Mouse (Mus musculus): ENCODE measurements around the gene Svep1. TPM values are rescaled to one million over a fixed set of nuclear protein-coding genes. Genes with fewer than 3 reads are reported as not detected.

Svep1 gene
- polyA plus RNA-seq, 1 experiment: 0.74 TPM

DNA sequence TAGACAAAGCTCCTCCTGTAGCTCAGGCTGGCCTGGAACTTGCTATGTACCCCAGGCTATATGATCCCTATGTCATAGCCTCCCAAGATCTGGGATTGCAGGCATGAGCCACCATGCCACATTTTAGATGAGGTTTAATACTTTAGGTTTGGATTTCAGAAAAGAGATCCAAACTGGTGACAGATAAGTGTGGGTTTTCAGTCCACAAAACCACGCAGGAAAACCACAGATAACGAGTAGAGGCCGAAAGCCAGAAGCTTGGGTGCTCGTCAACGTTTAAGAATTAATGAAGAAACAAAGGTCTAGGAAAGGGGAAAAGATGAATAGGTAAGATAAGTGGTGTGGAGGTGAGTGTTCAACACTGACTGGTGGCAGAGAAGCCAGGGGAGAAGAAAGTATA lies 79.6 kb downstream of the Svep1 start:
- no peaks in the 10 kb centered on the region for H3K36me3 ChIP-seq (ENCODE audit: control insufficient read depth, insufficient read depth, low read length)
- H3K4me3 ChIP-seq (ENCODE audit: control insufficient read depth, low read depth, low read length): no peak overlapping the region
- H3K4me1 ChIP-seq (ENCODE audit: control insufficient read depth, insufficient read depth, low read length): no peaks in the 10 kb centered on the region
- no peak overlapping the region for H3K27ac ChIP-seq (ENCODE audit: control insufficient read depth, insufficient read depth, low read depth, low read length)
- no peaks in the 10 kb centered on the region for H3K27me3 ChIP-seq (ENCODE audit: control insufficient read depth, insufficient read depth, low read length)
- no peak for TF ChIP-seq CTCF (IDR thresholded peaks at IDR 0.05; ENCODE audit: control insufficient read depth, insufficient read depth, insufficient replicate concordance, low read depth, low read length)
- TF ChIP-seq POLR2A (IDR thresholded peaks at IDR 0.05; ENCODE audit: control insufficient read depth, low read depth, low read length): no peak

DNA sequence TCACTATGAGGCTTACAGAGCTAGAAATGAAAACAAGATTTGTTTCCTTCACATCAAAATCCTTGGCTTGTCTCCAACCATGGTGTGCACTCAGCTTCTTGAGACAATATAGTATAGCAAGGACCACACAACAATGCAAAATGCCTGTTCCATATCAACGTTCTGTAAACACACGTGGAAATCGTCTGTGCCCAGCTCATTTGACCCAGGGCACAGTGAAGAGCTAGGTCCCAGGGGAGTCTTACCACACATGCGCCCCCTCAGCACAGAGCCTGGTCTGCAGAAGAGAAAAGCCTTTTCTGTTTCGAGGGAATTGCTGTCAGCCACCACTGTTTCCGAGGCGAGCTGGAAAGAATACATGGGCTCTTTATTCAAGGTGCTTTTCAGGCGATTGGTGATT lies 91.2 kb downstream of the Svep1 start:
- H3K4me1 ChIP-seq (ENCODE audit: control insufficient read depth, insufficient read depth, low read length): no peaks in the 10 kb centered on the region

DNA sequence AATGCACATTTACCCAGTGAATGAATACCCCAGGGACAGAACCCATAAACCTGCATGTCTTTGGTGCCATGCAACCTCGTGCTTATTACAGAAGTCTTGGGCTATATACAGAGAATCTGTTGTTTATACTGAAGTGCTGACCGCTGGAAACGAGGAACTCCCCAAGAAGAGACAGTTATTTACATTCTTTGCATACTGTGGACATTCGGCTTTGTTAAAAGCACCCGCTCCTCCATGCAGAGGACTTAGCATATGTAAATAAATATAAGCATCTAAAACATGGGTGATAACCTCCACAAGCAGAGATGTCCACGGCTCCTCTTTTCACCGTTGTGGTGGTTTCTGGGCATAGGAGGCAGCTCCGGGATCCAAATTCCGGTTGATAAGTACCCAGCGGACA lies 95.7 kb downstream of the Svep1 start:
- H3K4me3 ChIP-seq (ENCODE audit: control insufficient read depth, low read depth, low read length): no peak overlapping the region
- H3K4me1 ChIP-seq (ENCODE audit: control insufficient read depth, insufficient read depth, low read length): no peaks in the 10 kb centered on the region
- no peaks in the 10 kb centered on the region for H3K36me3 ChIP-seq (ENCODE audit: control insufficient read depth, insufficient read depth, low read length)
- no peaks in the 10 kb centered on the region for H3K27me3 ChIP-seq (ENCODE audit: control insufficient read depth, insufficient read depth, low read length)
- H3K27ac ChIP-seq (ENCODE audit: control insufficient read depth, insufficient read depth, low read depth, low read length): no peak overlapping the region
- TF ChIP-seq CTCF (IDR thresholded peaks at IDR 0.05; ENCODE audit: control insufficient read depth, insufficient read depth, insufficient replicate concordance, low read depth, low read length): no peak
- TF ChIP-seq POLR2A (IDR thresholded peaks at IDR 0.05; ENCODE audit: control insufficient read depth, low read depth, low read length): no peak

More for the DNA sequence above, 91.2 kb downstream of the Svep1 start:
- TF ChIP-seq CTCF (IDR thresholded peaks at IDR 0.05; ENCODE audit: control insufficient read depth, insufficient read depth, insufficient replicate concordance, low read depth, low read length) (no peak), POLR2A (IDR thresholded peaks at IDR 0.05; ENCODE audit: control insufficient read depth, low read depth, low read length) (no peak)
- H3K4me3 ChIP-seq (ENCODE audit: control insufficient read depth, low read depth, low read length): no peak overlapping the region
- no peaks in the 10 kb centered on the region for H3K27me3 ChIP-seq (ENCODE audit: control insufficient read depth, insufficient read depth, low read length)
- H3K27ac ChIP-seq (ENCODE audit: control insufficient read depth, insufficient read depth, low read depth, low read length): no peak overlapping the region
- H3K36me3 ChIP-seq (ENCODE audit: control insufficient read depth, insufficient read depth, low read length): no peaks in the 10 kb centered on the region

- Histone ChIP-seq H3K4me3 (ENCODE audit: control insufficient read depth, low read depth, low read length) (no peak overlapping the region), H3K36me3 (ENCODE audit: control insufficient read depth, insufficient read depth, low read length) (no peaks in the 10 kb centered on the region), H3K27me3 (ENCODE audit: control insufficient read depth, insufficient read depth, low read length) (no peaks in the 10 kb centered on the region), H3K27ac (ENCODE audit: control insufficient read depth, insufficient read depth, low read depth, low read length) (no peak overlapping the region), H3K4me1 (ENCODE audit: control insufficient read depth, insufficient read depth, low read length) (no peaks in the 10 kb centered on the region)
- TF ChIP-seq POLR2A (IDR thresholded peaks at IDR 0.05; ENCODE audit: control insufficient read depth, low read depth, low read length) (no peak), CTCF (IDR thresholded peaks at IDR 0.05; ENCODE audit: control insufficient read depth, insufficient read depth, insufficient replicate concordance, low read depth, low read length) (no peak)
These were observed 96.9 kb downstream of the Svep1 start for GRCm38 (mm10) chr4:58109793-58110192.

DNA sequence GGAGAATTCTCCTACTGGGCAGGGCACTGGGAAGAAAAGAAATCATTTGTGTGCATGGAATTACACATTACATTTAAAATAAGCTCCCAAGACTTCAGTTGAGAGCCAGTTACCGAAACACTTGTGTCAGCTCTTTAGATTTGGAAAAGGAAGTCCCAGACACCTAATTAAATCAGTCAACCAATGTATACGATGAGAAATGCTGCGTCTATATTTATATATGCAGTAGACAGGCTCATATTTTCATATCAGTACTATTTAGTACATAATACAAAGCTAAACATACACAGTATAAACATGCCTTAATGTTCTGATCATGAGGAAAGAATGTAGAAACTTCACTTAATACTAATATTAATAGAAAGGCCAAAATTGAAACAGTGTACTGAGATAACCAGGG lies 98.3 kb downstream of the Svep1 start:
- no peak for TF ChIP-seq POLR2A (IDR thresholded peaks at IDR 0.05; ENCODE audit: control insufficient read depth, low read depth, low read length)
- TF ChIP-seq CTCF (IDR thresholded peaks at IDR 0.05; ENCODE audit: control insufficient read depth, insufficient read depth, insufficient replicate concordance, low read depth, low read length): no peak
- Histone ChIP-seq H3K27me3 (ENCODE audit: control insufficient read depth, insufficient read depth, low read length) (no peaks in the 10 kb centered on the region), H3K4me1 (ENCODE audit: control insufficient read depth, insufficient read depth, low read length) (no peaks in the 10 kb centered on the region), H3K27ac (ENCODE audit: control insufficient read depth, insufficient read depth, low read depth, low read length) (no peak overlapping the region), H3K4me3 (ENCODE audit: control insufficient read depth, low read depth, low read length) (no peak overlapping the region), H3K36me3 (ENCODE audit: control insufficient read depth, insufficient read depth, low read length) (no peaks in the 10 kb centered on the region)

GRCm38 (mm10) chr4:58097732-58098131 lies 108.9 kb downstream of the Svep1 start:
- H3K27ac ChIP-seq (ENCODE audit: control insufficient read depth, insufficient read depth, low read depth, low read length): no peak overlapping the region
- no peaks in the 10 kb centered on the region for H3K4me1 ChIP-seq (ENCODE audit: control insufficient read depth, insufficient read depth, low read length)
- no peak overlapping the region for H3K4me3 ChIP-seq (ENCODE audit: control insufficient read depth, low read depth, low read length)
- H3K36me3 ChIP-seq (ENCODE audit: control insufficient read depth, insufficient read depth, low read length): no peaks in the 10 kb centered on the region
- no peaks in the 10 kb centered on the region for H3K27me3 ChIP-seq (ENCODE audit: control insufficient read depth, insufficient read depth, low read length)
- TF ChIP-seq CTCF (IDR thresholded peaks at IDR 0.05; ENCODE audit: control insufficient read depth, insufficient read depth, insufficient replicate concordance, low read depth, low read length) (no peak), POLR2A (IDR thresholded peaks at IDR 0.05; ENCODE audit: control insufficient read depth, low read depth, low read length) (no peak)

DNA sequence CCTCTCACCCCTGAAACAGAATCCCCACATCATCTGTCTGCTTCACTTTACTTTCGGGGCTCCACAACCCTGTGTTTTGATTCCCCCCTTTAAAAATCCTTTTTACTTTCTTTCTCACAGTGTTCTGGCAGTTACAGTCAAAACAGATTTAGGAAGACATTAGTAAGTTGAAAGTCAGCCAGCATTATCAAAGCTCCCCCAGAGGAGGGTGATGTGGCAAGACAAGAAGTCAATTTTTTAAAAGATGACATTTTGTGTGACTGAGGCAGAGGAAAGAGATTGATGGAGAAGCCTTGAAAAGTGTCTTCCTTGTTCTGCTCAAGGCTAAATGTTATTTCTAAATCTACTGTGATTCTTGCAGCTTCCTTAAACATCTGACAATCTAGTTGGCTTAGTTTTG lies 119.9 kb downstream of the Svep1 start:
- Histone ChIP-seq H3K36me3 (ENCODE audit: control insufficient read depth, insufficient read depth, low read length) (no peaks in the 10 kb centered on the region), H3K4me1 (ENCODE audit: control insufficient read depth, insufficient read depth, low read length) (no peaks in the 10 kb centered on the region), H3K27me3 (ENCODE audit: control insufficient read depth, insufficient read depth, low read length) (no peaks in the 10 kb centered on the region), H3K27ac (ENCODE audit: control insufficient read depth, insufficient read depth, low read depth, low read length) (no peak overlapping the region), H3K4me3 (ENCODE audit: control insufficient read depth, low read depth, low read length) (no peak overlapping the region)
- TF ChIP-seq CTCF (IDR thresholded peaks at IDR 0.05; ENCODE audit: control insufficient read depth, insufficient read depth, insufficient replicate concordance, low read depth, low read length) (no peak), POLR2A (IDR thresholded peaks at IDR 0.05; ENCODE audit: control insufficient read depth, low read depth, low read length) (no peak)

- no peak for TF ChIP-seq POLR2A (IDR thresholded peaks at IDR 0.05; ENCODE audit: control insufficient read depth, low read depth, low read length)
- no peak for TF ChIP-seq CTCF (IDR thresholded peaks at IDR 0.05; ENCODE audit: control insufficient read depth, insufficient read depth, insufficient replicate concordance, low read depth, low read length)
- Histone ChIP-seq H3K36me3 (ENCODE audit: control insufficient read depth, insufficient read depth, low read length) (no peaks in the 10 kb centered on the region), H3K27me3 (ENCODE audit: control insufficient read depth, insufficient read depth, low read length) (no peaks in the 10 kb centered on the region), H3K4me3 (ENCODE audit: control insufficient read depth, low read depth, low read length) (no peak overlapping the region), H3K4me1 (ENCODE audit: control insufficient read depth, insufficient read depth, low read length) (no peaks in the 10 kb centered on the region), H3K27ac (ENCODE audit: control insufficient read depth, insufficient read depth, low read depth, low read length) (no peak overlapping the region)
These were observed 120.5 kb downstream of the Svep1 start for GRCm38 (mm10) chr4:58086151-58086550.

Measured in testis, adult 2 months (tissue).